Mouse (Mus musculus) lung, embryonic 16.5 days (tissue): ENCODE data around the gene Adam10. TPM values are rescaled to one million over a fixed set of nuclear protein-coding genes. Genes with fewer than 3 reads are reported as not detected.

ENCODE experiments used
- ATAC-seq: fragments of 200-750 bp; cut with Nextera tagmentation; 2 replicates; pipeline ENCODE4 v1.8.0; 2017; ENCODE audit warnings: low read depth, mild to moderate bottlenecking, moderate library complexity
- H3K27ac ChIP-seq: fragments of 300-500 bp; sonication (generic); 2 replicates; pipeline ENCODE4 v1.5.1; 2014; ENCODE audit warnings: mild to moderate bottlenecking, control low read depth, low read length
- H3K27me3 ChIP-seq: fragments of 300-500 bp; sonication (generic); 2 replicates; pipeline ENCODE4 v1.6.1; 2014; ENCODE audit warnings: low read depth, low read length, mixed read lengths; ENCODE audit not compliant: control insufficient read depth, insufficient read depth
- H3K36me3 ChIP-seq: fragments of 300-500 bp; sonication (generic); 2 replicates; pipeline ENCODE4 v1.6.1; 2014; ENCODE audit warnings: low read length; ENCODE audit not compliant: control insufficient read depth, insufficient read depth
- H3K4me1 ChIP-seq: fragments of 300-500 bp; sonication (generic); replicated peaks from 2 replicates; pipeline ENCODE4 v1.6.1; 2014; ENCODE audit warnings: low read length, mixed read lengths; ENCODE audit not compliant: control insufficient read depth, insufficient read depth
- H3K4me2 ChIP-seq: fragments of 300-500 bp; sonication (generic); 2 replicates; pipeline ENCODE4 v1.6.1; 2014; ENCODE audit warnings: low read depth, low read length, control low read depth
- H3K4me3 ChIP-seq: fragments of 300-500 bp; sonication (generic); 2 replicates; pipeline ENCODE4 v1.5.1; 2014; ENCODE audit warnings: mild to moderate bottlenecking, low read length, control low read depth
- H3K9ac ChIP-seq: fragments of 300-500 bp; sonication (generic); 2 replicates; pipeline ENCODE4 v1.6.1; 2014; ENCODE audit warnings: low read length, control low read depth
- H3K9me3 ChIP-seq: fragments of 300-500 bp; sonication (generic); 2 replicates; pipeline ENCODE4 v1.6.1; 2016; ENCODE audit warnings: low read length; ENCODE audit not compliant: control insufficient read depth
- WGBS: fragments of 180-500 bp; shearing (Covaris S2); extraction: QIAGEN DNeasy Blood & Tissue Kit; methylation state at CpG from one replicate; pipeline ENCODE4 v1.1.7; 2014; 5-methylcytosine and 5-hydroxymethylcytosine counted together
- polyA plus RNA-seq: library from polyadenylated mRNA; unstranded; fragments of >200 nt; fragmentation: Nextera tagmentation; extraction: Ambion mirVana; gene quantifications from 2 replicates; pipeline ENCODE4 v1.2.1, GENCODE M21; 2015

Gene Adam10
- polyA plus RNA-seq, 1 experiment from 2014 or later: 89.5 TPM

DNA sequence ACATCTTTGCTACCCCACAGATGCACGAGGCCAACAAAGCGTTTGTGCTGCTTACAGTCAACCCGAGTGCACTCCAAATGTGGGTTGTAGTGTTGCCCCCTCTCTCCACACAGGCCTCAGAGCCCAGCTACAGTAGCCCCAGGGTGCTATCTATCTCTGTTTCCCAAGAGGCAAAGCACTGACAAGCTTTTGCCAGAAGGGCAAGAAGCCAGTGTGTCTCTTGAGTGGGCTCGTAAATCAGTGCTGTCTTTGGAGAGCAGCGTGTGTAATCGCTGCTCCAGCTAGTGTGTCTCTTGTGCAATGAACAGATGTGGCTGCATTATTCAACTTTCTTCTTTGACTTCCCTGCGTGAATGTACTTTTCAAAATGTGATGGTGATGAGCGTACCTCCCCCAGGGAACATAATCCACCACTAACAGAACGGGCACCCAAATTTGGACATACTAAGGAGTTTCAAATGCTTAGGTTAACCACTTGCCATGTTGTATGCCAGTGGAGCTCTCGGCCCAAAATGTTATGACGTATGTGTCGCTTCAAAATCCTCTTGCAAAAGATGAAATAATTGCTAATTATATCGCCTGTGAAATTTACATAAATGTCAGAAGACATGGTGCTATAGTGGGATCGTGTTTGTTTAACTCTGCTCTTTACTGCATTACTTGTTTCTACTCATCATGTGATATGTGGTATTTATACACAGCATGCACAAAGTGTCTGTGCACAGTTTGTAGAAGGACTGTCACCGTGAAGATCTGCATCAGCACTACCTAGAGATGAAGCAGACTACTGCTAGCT is 116.0 kb downstream of the Adam10 start:
- peak; percentile 82; the same call in 1 of the 2 replicates for ATAC-seq
- H3K9me3 ChIP-seq: no peaks in the 10 kb centered on the region
- WGBS: 53% methylated on average over 15 of the region's 15 CpGs
- no peaks in the 10 kb centered on the region for H3K36me3 ChIP-seq
- H3K4me1 ChIP-seq: peaks cover 2% of the 10 kb centered on the region; the same call in 1 of the 2 replicates
- H3K27ac ChIP-seq: no peak overlapping the region
- H3K9ac ChIP-seq: no peak overlapping the region
- no peaks in the 10 kb centered on the region for H3K27me3 ChIP-seq
- no peak overlapping the region for H3K4me2 ChIP-seq
- H3K4me3 ChIP-seq: no peak overlapping the region

GRCm38 (mm10) chr9:70795439-70795757 is 116.6 kb downstream of the Adam10 start:
- H3K9me3 ChIP-seq: no peaks in the 10 kb centered on the region
- H3K27me3 ChIP-seq: no peaks in the 10 kb centered on the region
- H3K27ac ChIP-seq: no peak overlapping the region
- no peak overlapping the region for H3K4me3 ChIP-seq
- peaks cover 2% of the 10 kb centered on the region; the same call in 1 of the 2 replicates for H3K4me1 ChIP-seq
- H3K36me3 ChIP-seq: no peaks in the 10 kb centered on the region
- no peak overlapping the region for H3K4me2 ChIP-seq
- WGBS: 60% methylated on average over 2 of the region's 2 CpGs
- H3K9ac ChIP-seq: no peak overlapping the region
- no peak for ATAC-seq

DNA sequence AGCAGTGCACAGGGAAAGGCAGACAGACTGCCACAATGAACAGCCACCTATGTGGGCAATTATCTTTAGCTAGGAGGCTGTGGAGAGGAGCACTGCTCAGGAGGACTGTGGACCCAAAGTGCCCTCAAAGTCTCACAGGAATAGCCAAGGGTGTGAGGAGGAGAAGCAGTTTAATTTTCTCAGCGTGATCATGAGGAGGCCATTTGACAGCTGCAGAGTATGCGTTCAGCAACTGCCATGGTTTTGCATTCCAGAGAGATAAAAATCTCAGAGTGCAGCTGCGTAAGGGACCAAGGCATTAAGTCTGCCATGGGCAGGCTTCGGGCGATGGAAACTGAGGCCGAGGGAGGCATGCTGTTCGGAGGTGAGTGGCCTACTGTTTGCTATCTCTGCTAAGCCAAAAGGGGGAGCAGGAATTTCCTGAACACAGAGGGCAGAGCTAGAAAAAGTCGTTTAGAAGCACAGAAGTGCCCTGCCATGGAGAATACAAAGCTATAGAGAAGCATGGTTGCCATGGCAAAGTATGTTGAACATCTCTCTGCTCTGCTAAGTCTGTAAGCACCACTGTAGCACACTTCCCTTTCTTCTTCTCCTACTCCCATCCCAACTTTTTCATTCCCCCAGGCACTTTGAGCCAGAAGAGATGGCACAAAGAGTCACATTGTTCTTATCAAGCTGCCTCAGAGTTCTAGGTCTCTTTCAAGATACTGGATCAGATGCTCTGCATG is 122.0 kb downstream of the Adam10 start:
- H3K4me2 ChIP-seq: no peak overlapping the region
- H3K27me3 ChIP-seq: no peaks in the 10 kb centered on the region
- no peaks in the 10 kb centered on the region for H3K4me1 ChIP-seq
- H3K9me3 ChIP-seq: no peaks in the 10 kb centered on the region
- no peaks in the 10 kb centered on the region for H3K36me3 ChIP-seq
- no peak overlapping the region for H3K27ac ChIP-seq
- H3K4me3 ChIP-seq: no peak overlapping the region
- H3K9ac ChIP-seq: no peak overlapping the region
- no peak for ATAC-seq
- 23% methylated on average over 8 of the region's 8 CpGs for WGBS

- WGBS: 81% methylated on average over 3 of the region's 3 CpGs
- no peaks in the 10 kb centered on the region for H3K9me3 ChIP-seq
- no peak overlapping the region for H3K4me3 ChIP-seq
- no peak overlapping the region for H3K9ac ChIP-seq
- H3K36me3 ChIP-seq: no peaks in the 10 kb centered on the region
- H3K4me2 ChIP-seq: no peak overlapping the region
- no peak overlapping the region for H3K27ac ChIP-seq
- no peaks in the 10 kb centered on the region for H3K27me3 ChIP-seq
- H3K4me1 ChIP-seq: no peaks in the 10 kb centered on the region
- ATAC-seq: no peak
These were observed 123.0 kb downstream of the Adam10 start for GRCm38 (mm10) chr9:70801761-70802160.

- no peaks in the 10 kb centered on the region for H3K9me3 ChIP-seq
- H3K4me2 ChIP-seq: no peak overlapping the region
- WGBS: 74% methylated on average over 3 of the region's 3 CpGs
- H3K4me3 ChIP-seq: no peak overlapping the region
- H3K27me3 ChIP-seq: no peaks in the 10 kb centered on the region
- ATAC-seq: no peak
- H3K9ac ChIP-seq: no peak overlapping the region
- peaks cover 2% of the 10 kb centered on the region; the same call in 1 of the 2 replicates for H3K4me1 ChIP-seq
- no peak overlapping the region for H3K27ac ChIP-seq
- H3K36me3 ChIP-seq: no peaks in the 10 kb centered on the region
These were observed 124.0 kb downstream of the Adam10 start for GRCm38 (mm10) chr9:70802816-70803215.

GRCm38 (mm10) chr9:70806069-70806468 is 127.3 kb downstream of the Adam10 start:
- no peak overlapping the region for H3K27ac ChIP-seq
- H3K4me3 ChIP-seq: no peak overlapping the region
- WGBS: 55% methylated on average over 1 of the region's 1 CpGs
- no peak overlapping the region for H3K9ac ChIP-seq
- H3K36me3 ChIP-seq: no peaks in the 10 kb centered on the region
- peaks cover 5% of the 10 kb centered on the region; the same call in 1 of the 2 replicates for H3K4me1 ChIP-seq
- no peak for ATAC-seq
- H3K4me2 ChIP-seq: no peak overlapping the region
- no peaks in the 10 kb centered on the region for H3K9me3 ChIP-seq
- H3K27me3 ChIP-seq: no peaks in the 10 kb centered on the region

DNA sequence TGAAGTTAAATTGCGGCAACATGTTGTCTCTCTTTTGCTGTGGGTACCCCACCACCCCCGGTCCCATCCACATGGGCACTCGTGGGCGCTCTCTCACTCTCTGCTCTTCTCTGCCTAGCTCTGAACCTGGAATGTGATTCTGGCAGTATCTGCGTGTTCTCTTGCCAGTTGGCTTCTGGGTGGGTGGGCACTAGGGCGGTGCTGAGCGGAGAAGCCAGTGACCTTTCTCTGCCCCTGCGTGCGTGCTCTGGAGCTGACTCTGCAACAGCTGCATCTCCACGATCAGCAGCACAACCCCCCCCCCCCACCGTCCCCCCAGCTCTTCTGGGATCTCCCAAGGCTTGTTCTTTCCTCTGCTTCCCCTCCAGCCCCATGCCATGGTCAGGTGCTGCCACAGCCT is 128.9 kb downstream of the Adam10 start:
- H3K27ac ChIP-seq: no peak overlapping the region
- H3K4me3 ChIP-seq: no peak overlapping the region
- no peaks in the 10 kb centered on the region for H3K36me3 ChIP-seq
- H3K4me2 ChIP-seq: no peak overlapping the region
- ATAC-seq: no peak
- no peak overlapping the region for H3K9ac ChIP-seq
- H3K4me1 ChIP-seq: peaks cover 5% of the 10 kb centered on the region; the same call in 1 of the 2 replicates
- no peaks in the 10 kb centered on the region for H3K9me3 ChIP-seq
- 56% methylated on average over 10 of the region's 11 CpGs for WGBS
- H3K27me3 ChIP-seq: no peaks in the 10 kb centered on the region

GRCm38 (mm10) chr9:70812551-70812950 is 133.8 kb downstream of the Adam10 start:
- H3K4me3 ChIP-seq: no peak overlapping the region
- H3K9ac ChIP-seq: no peak overlapping the region
- no peak for ATAC-seq
- H3K27me3 ChIP-seq: no peaks in the 10 kb centered on the region
- peaks cover 5% of the 10 kb centered on the region; the same call in 1 of the 2 replicates for H3K4me1 ChIP-seq
- no peaks in the 10 kb centered on the region for H3K9me3 ChIP-seq
- H3K27ac ChIP-seq: no peak overlapping the region
- no peak overlapping the region for H3K4me2 ChIP-seq
- WGBS: 92% methylated on average over 12 of the region's 12 CpGs
- H3K36me3 ChIP-seq: no peaks in the 10 kb centered on the region

DNA sequence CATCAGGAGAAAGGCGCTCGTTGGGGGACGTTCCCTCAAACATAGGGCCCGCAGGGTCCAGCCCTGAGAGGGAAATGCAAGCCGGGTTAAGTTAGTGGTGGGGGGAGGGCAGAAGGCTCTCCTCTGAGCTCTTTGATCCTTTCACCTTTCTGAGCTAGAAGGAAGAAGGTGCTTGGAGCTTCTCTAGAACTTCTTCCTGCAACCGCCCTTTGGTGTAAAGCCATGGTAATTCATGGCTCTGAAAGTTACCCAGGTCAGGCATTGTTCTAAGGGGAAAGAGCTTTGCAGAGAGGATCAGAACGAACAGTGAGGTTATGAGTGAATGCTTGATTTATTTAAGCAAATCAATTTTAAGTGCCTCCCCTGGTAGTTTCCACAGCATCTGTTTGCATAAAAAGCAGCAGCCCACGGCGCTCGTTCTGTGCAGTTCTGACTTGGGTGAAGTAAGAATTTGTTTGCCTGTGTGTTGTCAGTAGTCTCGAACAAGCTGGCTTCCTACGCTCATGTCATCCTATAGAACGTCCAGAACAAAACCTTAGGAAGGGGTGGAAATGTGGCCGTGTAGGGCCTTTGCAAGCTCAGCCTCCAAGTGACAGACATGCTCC is 138.0 kb downstream of the Adam10 start:
- no peak overlapping the region for H3K4me2 ChIP-seq
- H3K36me3 ChIP-seq: no peaks in the 10 kb centered on the region
- ATAC-seq: no peak
- no peaks in the 10 kb centered on the region for H3K27me3 ChIP-seq
- no peak overlapping the region for H3K27ac ChIP-seq
- no peak overlapping the region for H3K9ac ChIP-seq
- H3K9me3 ChIP-seq: no peaks in the 10 kb centered on the region
- H3K4me3 ChIP-seq: no peak overlapping the region
- 57% methylated on average over 14 of the region's 14 CpGs for WGBS
- no peaks in the 10 kb centered on the region for H3K4me1 ChIP-seq
